Mouse (Mus musculus): ENCODE data around the gene Fbxo22. TPM values are rescaled to one million over a fixed set of nuclear protein-coding genes. Genes with fewer than 3 reads are reported as not detected.
A peak's percentile ranks its signal among the peaks of the same experiment; 100 is the strongest.
"Not testable (repeated sequence)": the region's sequence is repeated elsewhere in the genome, so short reads cannot be mapped to it uniquely, and the experiment has no call there.

The Fbxo22 gene
- 58.7 and 59.2 TPM in 2 replicates for total RNA-seq (2015)
- total RNA-seq (2017) = 52.7 and 56.9 TPM in 2 replicates

- ATAC-seq (replicated peaks; ENCODE audit: poor library complexity) = peak; percentile 95
Observed at GRCm38 (mm10) chr9:55208790-55209481, at the start of gene Fbxo22. Fbxo22 (plus strand) TSS chr9:55208925.

GRCm38 (mm10) chr9:55170655-55171412, 37.9 kb upstream of the Fbxo22 start:
- peak; percentile 73 for ATAC-seq (replicated peaks; ENCODE audit: poor library complexity)

GRCm38 (mm10) chr9:55172195-55172685, 36.5 kb upstream of the Fbxo22 start:
- ATAC-seq (replicated peaks; ENCODE audit: poor library complexity) = no peak

GRCm38 (mm10) chr9:55174235-55174634, 34.5 kb upstream of the Fbxo22 start:
- ATAC-seq (replicated peaks; ENCODE audit: poor library complexity) = no peak

- ATAC-seq (replicated peaks; ENCODE audit: poor library complexity) = no peak
Observed at GRCm38 (mm10) chr9:55195876-55196275, 12.8 kb upstream of the Fbxo22 start.

- no peak for ATAC-seq (replicated peaks; ENCODE audit: poor library complexity)
Observed at GRCm38 (mm10) chr9:55198260-55198659, 10.5 kb upstream of the Fbxo22 start.

GRCm38 (mm10) chr9:55199348-55199747, 9.4 kb upstream of the Fbxo22 start:
- ATAC-seq (replicated peaks; ENCODE audit: poor library complexity) = no peak

GRCm38 (mm10) chr9:55208458-55208789, 301 bp upstream of the Fbxo22 start:
- peak; percentile 12; the same call in 1 of the 2 replicates for ATAC-seq (replicated peaks; ENCODE audit: poor library complexity)

- ATAC-seq (replicated peaks; ENCODE audit: poor library complexity) = no peak
Observed at GRCm38 (mm10) chr9:55211611-55212010, 2.9 kb downstream of the Fbxo22 start.

- no peak for ATAC-seq (replicated peaks; ENCODE audit: poor library complexity)
Observed at GRCm38 (mm10) chr9:55213396-55213795, 4.7 kb downstream of the Fbxo22 start.

GRCm38 (mm10) chr9:55215056-55215455, 6.3 kb downstream of the Fbxo22 start:
- ATAC-seq (replicated peaks; ENCODE audit: poor library complexity) = no peak

GRCm38 (mm10) chr9:55215648-55216047, 6.9 kb downstream of the Fbxo22 start:
- no peak for ATAC-seq (replicated peaks; ENCODE audit: poor library complexity)

- ATAC-seq (replicated peaks; ENCODE audit: poor library complexity) = no peak
Observed at GRCm38 (mm10) chr9:55216078-55216477, 7.4 kb downstream of the Fbxo22 start.

- no peak for ATAC-seq (replicated peaks; ENCODE audit: poor library complexity)
Observed at GRCm38 (mm10) chr9:55217381-55217780, 8.7 kb downstream of the Fbxo22 start.

GRCm38 (mm10) chr9:55225165-55225737, 16.5 kb downstream of the Fbxo22 start:
- ATAC-seq (replicated peaks; ENCODE audit: poor library complexity) = no peak

- ATAC-seq (replicated peaks; ENCODE audit: poor library complexity) = no peak
Observed at GRCm38 (mm10) chr9:55226251-55226650, 17.5 kb downstream of the Fbxo22 start.

GRCm38 (mm10) chr9:55228149-55228548, 19.4 kb downstream of the Fbxo22 start:
- ATAC-seq (replicated peaks; ENCODE audit: poor library complexity) = no peak

- ATAC-seq (replicated peaks; ENCODE audit: poor library complexity) = peak; percentile 65; the same call in 1 of the 2 replicates
Observed at GRCm38 (mm10) chr9:55229010-55229409, 20.3 kb downstream of the Fbxo22 start.

- no peak; the same call in 1 of the 2 replicates for ATAC-seq (replicated peaks; ENCODE audit: poor library complexity)
Observed at GRCm38 (mm10) chr9:55231544-55231943, 22.8 kb downstream of the Fbxo22 start.

- ATAC-seq (replicated peaks; ENCODE audit: poor library complexity) = peak; percentile 46; the same call in 1 of the 2 replicates
Observed at GRCm38 (mm10) chr9:55232110-55232509, 23.4 kb downstream of the Fbxo22 start.

- no peak for ATAC-seq (replicated peaks; ENCODE audit: poor library complexity)
Observed at GRCm38 (mm10) chr9:55232586-55232985, 23.9 kb downstream of the Fbxo22 start.

GRCm38 (mm10) chr9:55233076-55233475, 24.4 kb downstream of the Fbxo22 start:
- ATAC-seq (replicated peaks; ENCODE audit: poor library complexity) = not testable (repeated sequence)
